Mouse (Mus musculus) forebrain, embryonic 16.5 days (tissue): ENCODE data around the gene Tnfrsf9. TPM values are rescaled to one million over a fixed set of nuclear protein-coding genes. Genes with fewer than 3 reads are reported as not detected.
"Not testable (repeated sequence)": the region's sequence is repeated elsewhere in the genome, so short reads cannot be mapped to it uniquely, and the experiment has no call there.

Experiments
- ATAC-seq: fragments of 200-750 bp; cut with Nextera tagmentation; 2 replicates; pipeline ENCODE4 v1.8.0; 2017; ENCODE audit warnings: mild to moderate bottlenecking, moderate library complexity
- H3K27ac ChIP-seq: fragments of 300-500 bp; sonication (generic); 2 replicates; pipeline ENCODE4 v1.5.1; 2014; ENCODE audit warnings: low read length, control low read depth
- H3K27me3 ChIP-seq: fragments of 300-500 bp; sonication (generic); replicated peaks from 2 replicates; pipeline ENCODE4 v1.6.1; 2014; ENCODE audit warnings: low read length; ENCODE audit not compliant: control insufficient read depth, insufficient read depth
- H3K36me3 ChIP-seq: fragments of 300-500 bp; sonication (generic); 2 replicates; pipeline ENCODE4 v1.6.1; 2014; ENCODE audit not compliant: control insufficient read depth, insufficient read depth
- H3K4me1 ChIP-seq: fragments of 300-500 bp; sonication (generic); replicated peaks from 2 replicates; pipeline ENCODE4 v1.6.1; 2014; ENCODE audit warnings: low read length; ENCODE audit not compliant: control insufficient read depth, insufficient read depth
- H3K4me2 ChIP-seq: fragments of 300-500 bp; sonication (generic); 2 replicates; pipeline ENCODE4 v1.6.1; 2014; ENCODE audit warnings: mild to moderate bottlenecking, low read length, control low read depth
- H3K4me3 ChIP-seq: fragments of 300-500 bp; sonication (generic); replicated peaks from 2 replicates; pipeline ENCODE4 v1.5.1; 2014; ENCODE audit warnings: mild to moderate bottlenecking, low read length, control low read depth
- H3K9ac ChIP-seq: fragments of 300-500 bp; sonication (generic); replicated peaks from 2 replicates; pipeline ENCODE4 v1.6.1; 2014; ENCODE audit warnings: low read depth, low read length, control low read depth
- H3K9me3 ChIP-seq: fragments of 300-500 bp; sonication (generic); 2 replicates; pipeline ENCODE4 v1.6.1; 2016; ENCODE audit warnings: low read length; ENCODE audit not compliant: control insufficient read depth
- WGBS: fragments of 180-500 bp; shearing (Covaris S2); extraction: QIAGEN DNeasy Blood & Tissue Kit; methylation state at CpG from one replicate; pipeline ENCODE4 v1.1.7; 2014; 5-methylcytosine and 5-hydroxymethylcytosine counted together
- polyA plus RNA-seq: library from polyadenylated mRNA; unstranded; fragments of >200 nt; fragmentation: Nextera tagmentation; extraction: Ambion mirVana; gene quantifications from 2 replicates; pipeline ENCODE4 v1.2.1, GENCODE M21; 2015

Gene Tnfrsf9
- polyA plus RNA-seq, 1 experiment from 2014 or later: 0.34 TPM

DNA sequence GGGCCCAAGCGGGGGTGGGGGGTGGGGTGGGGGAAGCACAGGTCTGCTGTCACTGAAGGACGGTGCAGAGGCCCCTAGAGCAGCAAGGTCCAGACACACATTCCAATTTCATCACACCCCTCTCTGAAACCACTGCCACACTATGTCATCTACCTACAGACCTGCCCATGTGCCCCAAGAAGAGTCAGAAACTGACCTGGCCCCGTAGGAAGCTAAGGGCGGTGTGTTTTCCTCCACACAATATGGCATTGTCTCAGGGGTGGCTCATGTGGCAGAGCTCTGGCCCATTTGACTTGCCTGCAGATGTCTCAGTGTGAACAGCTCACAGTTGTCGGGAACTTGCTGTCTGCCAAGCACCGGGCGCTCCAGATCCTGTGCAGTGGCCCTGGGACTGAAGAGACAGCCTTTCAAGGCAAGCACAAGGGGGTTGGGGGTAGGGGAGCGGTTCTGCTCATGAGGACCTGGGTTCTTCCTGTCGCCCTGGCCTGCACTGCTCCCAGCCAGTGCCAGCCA lies 42.2 kb upstream of the Tnfrsf9 start:
- H3K27ac ChIP-seq: no peak overlapping the region
- no peak overlapping the region for H3K4me2 ChIP-seq
- H3K9ac ChIP-seq: no peak overlapping the region
- H3K4me1 ChIP-seq: peaks cover 10% of the 10 kb centered on the region
- H3K36me3 ChIP-seq: peaks cover 4% of the 10 kb centered on the region; the same call in 1 of the 2 replicates
- no peaks in the 10 kb centered on the region for H3K27me3 ChIP-seq
- no peak overlapping the region for H3K4me3 ChIP-seq
- 45% methylated on average over 9 of the region's 9 CpGs for WGBS
- no peak; the same call in 1 of the 2 replicates for ATAC-seq
- no peaks in the 10 kb centered on the region for H3K9me3 ChIP-seq

DNA sequence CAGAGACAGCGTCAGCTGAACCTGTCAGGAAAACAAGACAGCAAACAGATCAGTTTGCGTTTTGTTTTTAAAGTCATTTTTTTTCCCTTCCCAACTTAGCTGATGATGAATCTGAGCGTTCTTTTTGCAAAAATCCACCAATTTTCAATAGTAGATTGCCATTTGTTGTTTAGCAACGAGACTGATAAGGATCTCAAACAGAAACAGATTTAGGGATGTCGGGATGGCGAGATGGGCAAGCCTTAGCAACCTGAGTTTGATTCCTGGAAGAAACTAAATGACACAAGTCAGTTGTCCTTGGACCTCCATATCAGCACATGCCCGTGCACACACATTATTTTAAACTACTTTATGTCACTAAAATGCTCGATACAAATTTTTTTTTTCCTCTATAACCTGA lies 41.7 kb upstream of the Tnfrsf9 start:
- no peak overlapping the region for H3K4me3 ChIP-seq
- WGBS: 87% methylated on average over 8 of the region's 8 CpGs
- no peak overlapping the region for H3K4me2 ChIP-seq
- no peaks in the 10 kb centered on the region for H3K36me3 ChIP-seq
- no peaks in the 10 kb centered on the region for H3K27me3 ChIP-seq
- H3K4me1 ChIP-seq: peaks cover 10% of the 10 kb centered on the region
- no peaks in the 10 kb centered on the region for H3K9me3 ChIP-seq
- no peak for ATAC-seq
- no peak overlapping the region for H3K9ac ChIP-seq
- H3K27ac ChIP-seq: no peak overlapping the region

DNA sequence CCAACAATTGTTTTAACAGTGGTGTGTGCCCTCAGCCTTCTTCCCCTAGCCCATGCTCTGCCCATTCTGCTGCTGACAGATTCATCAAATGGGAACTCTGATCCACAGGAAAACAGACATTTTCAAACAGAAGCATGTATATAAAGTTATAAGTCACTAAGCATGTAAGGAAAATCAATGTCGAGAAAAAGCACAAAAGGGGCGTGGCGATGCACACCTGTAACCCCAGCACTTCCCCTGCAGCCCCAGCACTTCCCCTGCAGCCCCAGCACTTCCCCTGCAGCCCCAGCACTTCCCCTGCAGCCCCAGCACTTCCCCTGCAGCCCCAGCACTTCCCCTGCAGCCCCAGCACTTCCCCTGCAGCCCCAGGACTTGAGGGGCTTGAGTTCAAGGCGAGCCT lies 39.9 kb upstream of the Tnfrsf9 start:
- not testable (repeated sequence) for ATAC-seq, H3K4me3 ChIP-seq, H3K9ac ChIP-seq, H3K4me2 ChIP-seq, H3K27ac ChIP-seq, H3K27me3 ChIP-seq, H3K9me3 ChIP-seq, H3K36me3 ChIP-seq
- peaks cover 10% of the 10 kb centered on the region for H3K4me1 ChIP-seq
- 85% methylated on average over 4 of the region's 4 CpGs for WGBS

DNA sequence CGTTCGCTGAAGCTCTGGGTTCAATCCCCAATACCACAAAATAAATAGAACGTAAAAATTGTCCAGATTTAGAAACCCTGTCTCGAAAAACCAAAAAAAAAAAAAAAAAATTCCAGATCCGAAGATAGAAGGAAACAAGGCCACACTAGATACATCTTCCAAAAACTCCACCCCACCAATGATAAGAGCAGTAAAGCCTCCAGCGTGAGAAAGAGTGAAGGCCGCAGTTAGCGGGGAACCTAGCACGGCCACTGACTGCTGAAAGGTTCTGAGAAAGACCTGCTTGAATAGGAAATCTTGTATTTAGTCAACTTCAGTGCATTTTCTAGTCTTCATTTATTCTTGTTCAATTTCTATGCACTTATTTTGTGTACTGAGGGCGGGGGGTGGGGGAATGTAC lies 39.0 kb upstream of the Tnfrsf9 start:
- H3K27ac ChIP-seq: no peak overlapping the region
- no peaks in the 10 kb centered on the region for H3K27me3 ChIP-seq
- H3K4me2 ChIP-seq: no peak overlapping the region
- 87% methylated on average over 10 of the region's 10 CpGs for WGBS
- no peak overlapping the region for H3K9ac ChIP-seq
- H3K36me3 ChIP-seq: no peaks in the 10 kb centered on the region
- H3K4me3 ChIP-seq: no peak overlapping the region
- no peak for ATAC-seq
- H3K9me3 ChIP-seq: peaks cover 17% of the 10 kb centered on the region
- peaks cover 10% of the 10 kb centered on the region for H3K4me1 ChIP-seq

DNA sequence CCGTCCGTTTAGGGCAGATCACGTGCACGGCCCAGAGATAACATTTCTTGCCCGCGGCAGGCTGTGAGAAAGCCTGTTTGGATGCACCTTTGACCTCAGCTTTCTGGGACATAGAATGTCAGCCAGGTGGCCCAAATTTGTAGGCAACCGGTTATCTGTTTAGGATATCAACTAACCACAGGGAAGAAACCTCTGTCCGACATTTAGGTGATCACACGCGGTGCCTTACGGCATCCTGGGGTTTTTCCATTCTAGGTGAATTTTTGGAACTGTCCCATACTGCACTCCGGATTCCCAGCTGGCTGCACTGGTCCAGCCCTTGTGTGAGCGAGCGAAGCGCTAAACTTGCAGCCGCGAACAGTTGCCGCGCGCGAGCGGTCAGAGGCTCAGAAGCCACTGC lies 34.7 kb upstream of the Tnfrsf9 start:
- peaks cover 19% of the 10 kb centered on the region for H3K9me3 ChIP-seq
- no peak for ATAC-seq
- no peak overlapping the region for H3K27ac ChIP-seq
- H3K4me1 ChIP-seq: no peaks in the 10 kb centered on the region
- no peak overlapping the region for H3K4me3 ChIP-seq
- no peak overlapping the region for H3K9ac ChIP-seq
- no peak overlapping the region for H3K4me2 ChIP-seq
- WGBS: 97% methylated on average over 22 of the region's 22 CpGs
- H3K27me3 ChIP-seq: no peaks in the 10 kb centered on the region
- no peaks in the 10 kb centered on the region for H3K36me3 ChIP-seq

DNA sequence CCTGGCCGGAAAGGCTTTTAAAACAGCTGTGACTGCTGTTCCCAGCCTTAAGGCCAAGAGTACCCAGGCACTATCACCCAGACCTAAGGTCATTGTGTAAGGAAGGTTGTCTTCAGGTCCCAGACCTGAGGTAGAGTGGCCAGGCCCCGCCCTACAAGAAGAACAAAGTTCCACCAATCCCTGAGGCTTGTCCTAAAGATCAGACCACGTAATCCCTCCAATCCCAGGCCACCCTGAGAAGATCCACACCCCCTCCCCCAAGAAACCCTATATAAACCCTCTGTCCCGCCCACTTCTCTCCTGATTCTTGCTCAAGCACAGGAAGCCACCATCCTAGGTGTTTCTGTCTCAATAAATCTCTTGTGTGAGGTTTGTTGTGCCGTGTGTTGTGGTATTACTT lies 34.0 kb upstream of the Tnfrsf9 start:
- Histone ChIP-seq H3K27ac (no peak overlapping the region), H3K9me3 (peaks cover 19% of the 10 kb centered on the region), H3K4me3 (no peak overlapping the region), H3K36me3 (no peaks in the 10 kb centered on the region), H3K27me3 (no peaks in the 10 kb centered on the region), H3K4me1 (no peaks in the 10 kb centered on the region), H3K4me2 (no peak overlapping the region), H3K9ac (no peak overlapping the region)
- ATAC-seq: no peak
- 83% methylated on average over 5 of the region's 5 CpGs for WGBS

DNA sequence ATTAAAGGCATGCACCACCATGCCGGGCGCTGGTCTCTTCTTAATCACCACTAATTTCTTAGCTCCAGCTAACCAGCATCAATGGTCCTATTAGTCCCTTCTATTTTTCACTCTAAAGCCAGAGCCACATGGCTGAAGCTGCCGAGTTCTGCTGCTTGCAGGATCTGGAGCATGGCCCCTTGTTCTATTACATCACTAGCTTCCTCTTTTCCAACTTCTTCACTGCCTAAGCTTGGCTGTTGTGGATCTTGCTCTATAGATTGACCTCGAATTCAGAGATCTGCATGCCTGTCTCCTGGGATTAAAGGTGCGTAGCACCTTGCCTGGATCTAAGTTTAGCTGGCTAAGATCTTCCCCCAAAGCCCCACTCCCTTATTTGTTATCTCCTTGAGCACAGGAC lies 31.7 kb upstream of the Tnfrsf9 start:
- no peak overlapping the region for H3K4me3 ChIP-seq
- H3K27me3 ChIP-seq: no peaks in the 10 kb centered on the region
- no peaks in the 10 kb centered on the region for H3K4me1 ChIP-seq
- ATAC-seq: no peak
- H3K9ac ChIP-seq: no peak overlapping the region
- peaks cover 19% of the 10 kb centered on the region for H3K9me3 ChIP-seq
- 89% methylated on average over 5 of the region's 5 CpGs for WGBS
- H3K27ac ChIP-seq: no peak overlapping the region
- no peak overlapping the region for H3K4me2 ChIP-seq
- H3K36me3 ChIP-seq: no peaks in the 10 kb centered on the region

DNA sequence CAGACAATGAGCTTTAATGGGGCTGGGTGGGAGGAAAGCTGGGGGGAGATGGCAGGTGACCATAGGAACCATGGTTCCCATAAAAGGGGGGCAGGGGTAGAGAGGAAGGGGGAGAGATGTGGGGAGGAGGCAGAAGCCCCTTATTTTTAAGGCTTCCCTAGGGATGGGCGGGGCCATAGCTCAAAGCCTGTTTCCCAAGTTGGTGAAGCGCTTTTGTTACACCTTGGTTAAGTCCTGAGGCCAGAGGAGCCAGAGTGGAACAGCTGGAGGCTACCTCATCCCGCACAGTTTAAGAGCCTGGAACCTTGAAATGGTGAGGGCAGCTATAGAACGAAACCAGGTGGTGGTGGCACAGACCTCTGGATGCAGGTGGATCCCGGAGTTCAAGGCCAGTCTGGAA lies 26.5 kb upstream of the Tnfrsf9 start:
- H3K9me3 ChIP-seq: no peaks in the 10 kb centered on the region
- no peak overlapping the region for H3K4me3 ChIP-seq
- H3K27me3 ChIP-seq: no peaks in the 10 kb centered on the region
- H3K36me3 ChIP-seq: no peaks in the 10 kb centered on the region
- no peak for ATAC-seq
- no peak overlapping the region for H3K9ac ChIP-seq
- no peak overlapping the region for H3K27ac ChIP-seq
- no peak overlapping the region for H3K4me2 ChIP-seq
- no peaks in the 10 kb centered on the region; the same call in 1 of the 2 replicates for H3K4me1 ChIP-seq
- 78% methylated on average over 5 of the region's 5 CpGs for WGBS

DNA sequence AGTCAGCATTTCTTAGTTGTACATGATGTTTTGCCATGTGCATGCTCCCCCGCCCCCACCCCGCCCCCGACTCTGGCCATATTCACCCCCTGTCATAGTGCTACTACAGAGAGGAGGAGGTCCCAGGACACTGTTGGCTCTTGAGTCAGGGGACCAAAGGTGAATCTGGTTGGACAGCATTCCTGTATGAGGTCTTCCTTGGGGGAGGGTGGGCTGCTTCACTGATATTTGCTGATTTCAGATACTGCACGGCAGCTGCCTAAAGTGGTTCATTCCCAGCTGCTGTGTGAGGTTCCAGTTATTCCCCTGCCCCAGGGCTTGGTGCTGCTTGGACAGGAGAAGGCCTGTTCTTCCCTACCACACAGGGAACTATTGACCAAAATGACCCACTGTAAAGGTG lies 25.9 kb upstream of the Tnfrsf9 start:
- Histone ChIP-seq H3K27ac (no peak overlapping the region), H3K27me3 (no peaks in the 10 kb centered on the region), H3K4me1 (no peaks in the 10 kb centered on the region; the same call in 1 of the 2 replicates), H3K36me3 (no peaks in the 10 kb centered on the region), H3K4me3 (no peak overlapping the region), H3K9me3 (no peaks in the 10 kb centered on the region), H3K4me2 (no peak overlapping the region), H3K9ac (no peak overlapping the region)
- ATAC-seq: no peak
- WGBS: 89% methylated on average over 4 of the region's 4 CpGs
